Mouse (Mus musculus): ENCODE results near the gene Sertad1. TPM values are rescaled to one million over a fixed set of nuclear protein-coding genes. Genes with fewer than 3 reads are reported as not detected.
A peak's percentile ranks its signal among the peaks of the same experiment; 100 is the strongest.

Sertad1 gene
- polyA plus RNA-seq, 1 experiment = 21.9 TPM

GRCm38 (mm10) chr7:27486102-27486769 is 474 bp upstream of the Sertad1 start:
- 2% methylated on average over 13 of the region's 13 CpGs for WGBS
- DNase-seq (ENCODE audit: low read depth in 1 of 2, low spot score in 2 of 2) = no peak
- Histone ChIP-seq H3K27ac (ENCODE audit: insufficient read depth, low read length) (peak overlapping the region; percentile 78), H3K27me3 (ENCODE audit: control insufficient read depth, insufficient read depth, low read length) (no peaks in the 10 kb centered on the region), H3K36me3 (ENCODE audit: control insufficient read depth, insufficient read depth, low read length) (peaks cover 7% of the 10 kb centered on the region), H3K4me1 (ENCODE audit: control insufficient read depth, insufficient read depth, insufficient read length) (peaks cover 13% of the 10 kb centered on the region), H3K4me3 (ENCODE audit: extremely low read depth, insufficient read depth, insufficient read length) (peak overlapping the region; percentile 36; the same call in 1 of the 2 replicates)
- TF ChIP-seq CTCF (IDR thresholded peaks at IDR 0.05; ENCODE audit: extremely low read depth, insufficient read depth, insufficient read length, insufficient replicate concordance) (no peak), POLR2A (IDR thresholded peaks at IDR 0.05; ENCODE audit: low read depth, low read length) (no peak)

- peak overlapping the region; percentile 78 for H3K4me3 ChIP-seq (ENCODE audit: extremely low read depth, insufficient read depth, insufficient read length)
- peak overlapping the region; percentile 93 for H3K27ac ChIP-seq (ENCODE audit: insufficient read depth, low read length)
- peaks cover 7% of the 10 kb centered on the region for H3K36me3 ChIP-seq (ENCODE audit: control insufficient read depth, insufficient read depth, low read length)
- no peaks in the 10 kb centered on the region for H3K27me3 ChIP-seq (ENCODE audit: control insufficient read depth, insufficient read depth, low read length)
- TF ChIP-seq CTCF (IDR thresholded peaks at IDR 0.05; ENCODE audit: extremely low read depth, insufficient read depth, insufficient read length, insufficient replicate concordance) (no peak), POLR2A (IDR thresholded peaks at IDR 0.05; ENCODE audit: low read depth, low read length) (no peak)
- 9% methylated on average over 13 of the region's 13 CpGs for WGBS
- peak in 1 of 2 experiments; percentile 18 for DNase-seq (ENCODE audit: low read depth in 1 of 2, low spot score in 2 of 2)
- peaks cover 9% of the 10 kb centered on the region for H3K4me1 ChIP-seq (ENCODE audit: control insufficient read depth, insufficient read depth, insufficient read length)
These were observed 1.1 kb downstream of the Sertad1 start for GRCm38 (mm10) chr7:27487740-27488268.

GRCm38 (mm10) chr7:27489270-27489869 is 2.7 kb downstream of the Sertad1 start:
- no peak overlapping the region for H3K4me3 ChIP-seq (ENCODE audit: extremely low read depth, insufficient read depth, insufficient read length)
- WGBS = 95% methylated on average over 25 of the region's 25 CpGs
- H3K4me1 ChIP-seq (ENCODE audit: control insufficient read depth, insufficient read depth, insufficient read length) = peaks cover 9% of the 10 kb centered on the region
- H3K36me3 ChIP-seq (ENCODE audit: control insufficient read depth, insufficient read depth, low read length) = peaks cover 7% of the 10 kb centered on the region
- DNase-seq (ENCODE audit: low read depth in 1 of 2, low spot score in 2 of 2) = peak in 1 of 2 experiments; percentile 19
- H3K27ac ChIP-seq (ENCODE audit: insufficient read depth, low read length) = 0 out of 2 replicates have a peak overlapping the region, but pooled peaks have one; percentile 24
- TF ChIP-seq CTCF (IDR thresholded peaks at IDR 0.05; ENCODE audit: extremely low read depth, insufficient read depth, insufficient read length, insufficient replicate concordance) (no peak), POLR2A (IDR thresholded peaks at IDR 0.05; ENCODE audit: low read depth, low read length) (no peak)
- H3K27me3 ChIP-seq (ENCODE audit: control insufficient read depth, insufficient read depth, low read length) = no peaks in the 10 kb centered on the region

GRCm38 (mm10) chr7:27490227-27490542 is 3.5 kb downstream of the Sertad1 start:
- WGBS = 36% methylated on average over 4 of the region's 4 CpGs

GRCm38 (mm10) chr7:27490543-27491329 is 4.0 kb downstream of the Sertad1 start:
- H3K27ac ChIP-seq (ENCODE audit: insufficient read depth, low read length) = peak overlapping the region; percentile 91
- peaks cover 9% of the 10 kb centered on the region for H3K4me1 ChIP-seq (ENCODE audit: control insufficient read depth, insufficient read depth, insufficient read length)
- peaks cover 7% of the 10 kb centered on the region for H3K36me3 ChIP-seq (ENCODE audit: control insufficient read depth, insufficient read depth, low read length)
- WGBS = under 1% methylated on average over 30 of the region's 33 CpGs
- peak; percentile 72 to 86 for DNase-seq (ENCODE audit: low read depth in 1 of 2, low spot score in 2 of 2)
- TF ChIP-seq POLR2A (IDR thresholded peaks at IDR 0.05; ENCODE audit: low read depth, low read length) = no peak; the same call in 1 of the 2 replicates
- peak; percentile 67; the same call in 1 of the 2 replicates for TF ChIP-seq CTCF (IDR thresholded peaks at IDR 0.05; ENCODE audit: extremely low read depth, insufficient read depth, insufficient read length, insufficient replicate concordance)
- H3K4me3 ChIP-seq (ENCODE audit: extremely low read depth, insufficient read depth, insufficient read length) = peak overlapping the region; percentile 65
- no peaks in the 10 kb centered on the region for H3K27me3 ChIP-seq (ENCODE audit: control insufficient read depth, insufficient read depth, low read length)

More at GRCm38 (mm10) chr7:27490227-27490542, 3.5 kb downstream of the Sertad1 start:
- H3K27me3 ChIP-seq (ENCODE audit: control insufficient read depth, insufficient read depth, low read length) = no peaks in the 10 kb centered on the region
- peaks cover 9% of the 10 kb centered on the region for H3K4me1 ChIP-seq (ENCODE audit: control insufficient read depth, insufficient read depth, insufficient read length)
- no peak for DNase-seq (ENCODE audit: low read depth in 1 of 2, low spot score in 2 of 2)
- H3K36me3 ChIP-seq (ENCODE audit: control insufficient read depth, insufficient read depth, low read length) = peaks cover 7% of the 10 kb centered on the region
- TF ChIP-seq POLR2A (IDR thresholded peaks at IDR 0.05; ENCODE audit: low read depth, low read length) = no peak
- TF ChIP-seq CTCF (IDR thresholded peaks at IDR 0.05; ENCODE audit: extremely low read depth, insufficient read depth, insufficient read length, insufficient replicate concordance) = no peak
- H3K4me3 ChIP-seq (ENCODE audit: extremely low read depth, insufficient read depth, insufficient read length) = peak overlapping the region; percentile 65
- H3K27ac ChIP-seq (ENCODE audit: insufficient read depth, low read length) = peak overlapping the region; percentile 91

GRCm38 (mm10) chr7:27491856-27492255 is 5.1 kb downstream of the Sertad1 start:
- Histone ChIP-seq H3K4me3 (ENCODE audit: extremely low read depth, insufficient read depth, insufficient read length) (no peak overlapping the region), H3K4me1 (ENCODE audit: control insufficient read depth, insufficient read depth, insufficient read length) (peaks cover 9% of the 10 kb centered on the region), H3K27ac (ENCODE audit: insufficient read depth, low read length) (no peak overlapping the region), H3K36me3 (ENCODE audit: control insufficient read depth, insufficient read depth, low read length) (peaks cover 7% of the 10 kb centered on the region), H3K27me3 (ENCODE audit: control insufficient read depth, insufficient read depth, low read length) (no peaks in the 10 kb centered on the region)
- no peak for DNase-seq (ENCODE audit: low read depth in 1 of 2, low spot score in 2 of 2)
- TF ChIP-seq POLR2A (IDR thresholded peaks at IDR 0.05; ENCODE audit: low read depth, low read length) (no peak), CTCF (IDR thresholded peaks at IDR 0.05; ENCODE audit: extremely low read depth, insufficient read depth, insufficient read length, insufficient replicate concordance) (no peak)
- WGBS = 88% methylated on average over 7 of the region's 7 CpGs

All from spleen, adult 2 months (tissue).